In the genomic region with DNA sequence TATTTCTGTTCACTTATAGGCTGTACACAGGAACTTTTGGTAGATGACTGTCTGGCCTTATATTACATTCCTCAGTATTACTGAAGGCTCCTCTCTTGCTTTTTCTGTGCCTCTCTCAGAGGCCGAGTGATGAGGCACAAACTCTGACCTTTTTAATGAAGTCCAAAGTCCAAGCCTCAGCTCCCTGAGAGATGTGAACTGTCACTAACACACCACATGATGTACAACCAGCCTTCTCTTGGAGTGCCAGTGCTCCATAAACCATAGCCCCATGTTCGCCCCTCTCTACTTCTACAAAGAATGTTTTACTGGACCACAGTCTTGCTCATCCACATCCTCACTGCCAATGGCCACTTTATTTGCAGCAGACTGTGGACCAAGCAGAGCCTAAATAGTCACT, we compare ENCODE assay signal across 25 mouse cellular contexts. TPM values are rescaled to one million over a fixed set of nuclear protein-coding genes. Genes with fewer than 3 reads are reported as not detected.
DNase-seq lines count a peak whose midpoint lies in the region; ATAC-seq and TF ChIP-seq lines count a peak whose summit lies in the region.
"Had no signal": no experiment of that assay in that cellular context is flagged by ENCODE, and none has a peak within 500 bp of the region (broad histone marks: within the 10 kb centered on the region; RNA-seq: fewer than 3 reads in every experiment).

No protein-coding gene starts in this region.

- no peak for TF ChIP-seq POLR2A in kidney, adult 2 months (IDR thresholded peaks at IDR 0.05; ENCODE audit: low read depth, low read length)

- H3K36me3 ChIP-seq in kidney, adult 2 months (ENCODE audit: control insufficient read depth, insufficient read depth, low read length): peaks cover 3% of the 10 kb centered on the region
- peaks cover 97% of the 10 kb centered on the region for H3K36me3 ChIP-seq in liver, embryonic 15.5 days (replicated peaks)
- peaks cover 42% of the 10 kb centered on the region for H3K36me3 ChIP-seq in stomach, postnatal 0 days (ENCODE audit: control insufficient read depth, insufficient read depth, low read length)

- no peak overlapping the region for H3K27ac ChIP-seq in kidney, adult 2 months (ENCODE audit: insufficient read depth, low read depth, low read length)
- peak overlapping the region; percentile 38 for H3K27ac ChIP-seq in liver, embryonic 15.5 days (replicated peaks)
- no peak overlapping the region for H3K27ac ChIP-seq in stomach, postnatal 0 days (replicated peaks)
- H3K27ac ChIP-seq: gastrocnemius, adult 2 months; heart, embryonic 15.5 days; hindbrain, embryonic 12.5 days; hindbrain, postnatal 0 days; lung, embryonic 15.5 days; midbrain, embryonic 10.5 days; midbrain, embryonic 15.5 days had no signal

- TF ChIP-seq CTCF in kidney, adult 2 months (conservative IDR thresholded peaks at IDR 0.05; ENCODE audit: insufficient read depth, insufficient read length, low read depth, low read length): no peak
- no peak for TF ChIP-seq CTCF in stomach, postnatal 0 days (IDR thresholded peaks at IDR 0.05; ENCODE audit: low read depth)

- 0 out of 2 replicates have a peak, but pooled peaks have one; percentile 10 for ATAC-seq in liver, embryonic 15.5 days (ENCODE audit: insufficient read depth)
- ATAC-seq in stomach, postnatal 0 days (ENCODE audit: low FRiP score, low TSS enrichment): no peak
- no peak for ATAC-seq in monocyte, adult 5-6 weeks (replicated peaks; ENCODE audit: insufficient number of reproducible peaks, low FRiP score, low TSS enrichment, poor library complexity, severe bottlenecking)
- ATAC-seq: activated CD4-positive, CD25-positive, alpha-beta regulatory T cell, adult 4 months; forebrain, embryonic 16.5 days; hindbrain, postnatal 0 days; midbrain, embryonic 15.5 days had no signal

- H3K27me3 ChIP-seq in kidney, adult 2 months (replicated peaks; ENCODE audit: control insufficient read depth, insufficient read depth, low read length): no peaks in the 10 kb centered on the region
- H3K27me3 ChIP-seq in liver, embryonic 15.5 days: no peaks in the 10 kb centered on the region
- H3K27me3 ChIP-seq in stomach, postnatal 0 days (ENCODE audit: control insufficient read depth, insufficient read depth, low read length): no peaks in the 10 kb centered on the region
- H3K27me3 ChIP-seq: CH12.LX; heart, embryonic 15.5 days; hindbrain, embryonic 12.5 days; lung, embryonic 15.5 days; midbrain, embryonic 15.5 days had no signal

- H3K4me3 ChIP-seq in kidney, adult 2 months (ENCODE audit: insufficient read depth, low read depth, low read length): no peak overlapping the region
- no peak overlapping the region for H3K4me3 ChIP-seq in liver, embryonic 15.5 days (replicated peaks)
- H3K4me3 ChIP-seq in stomach, postnatal 0 days (ENCODE audit: low read depth, low read length): no peak overlapping the region
- H3K4me3 ChIP-seq: erythroblast, embryonic 14.5 days; gastrocnemius, adult 2 months; heart, embryonic 15.5 days; hindbrain, embryonic 12.5 days; lung, embryonic 15.5 days; midbrain, embryonic 10.5 days; midbrain, embryonic 15.5 days had no signal

- no peak overlapping the region for H3K4me2 ChIP-seq in liver, embryonic 15.5 days
- H3K4me2 ChIP-seq in stomach, postnatal 0 days (replicated peaks; ENCODE audit: low read depth): no peak overlapping the region
- H3K4me2 ChIP-seq: heart, embryonic 15.5 days; hindbrain, embryonic 12.5 days; lung, embryonic 15.5 days; midbrain, embryonic 15.5 days had no signal

- peak; percentile 61 for DNase-seq in kidney, adult 2 months
- no peak for DNase-seq in kidney, postnatal 14 days
- peak; percentile 7 for DNase-seq in testis, postnatal 10 days (ENCODE audit: low spot score)
- DNase-seq in testis, postnatal 14 days (ENCODE audit: low spot score): no peak
- DNase-seq in stomach, postnatal 0 days (ENCODE audit: low spot score): no peak
- DNase-seq: adrenal gland, adult 8-10 months; gastrocnemius, adult 2 months; gastrocnemius, postnatal 36 days; heart, postnatal 36 days; left cerebral cortex, postnatal 4 days; right cerebral cortex, postnatal 25 days; spleen, adult 18-20 months; thymus, postnatal 25 days had no signal

- WGBS in kidney, adult 2 months: 65% methylated on average over 2 of the region's 2 CpGs
- 78% methylated on average over 2 of the region's 2 CpGs for WGBS in liver, embryonic 15.5 days (ENCODE audit: insufficient replicate concordance)
- 91% methylated on average over 2 of the region's 2 CpGs for WGBS in stomach, postnatal 0 days

- peaks cover 2% of the 10 kb centered on the region; the same call in 1 of the 2 replicates for H3K4me1 ChIP-seq in kidney, adult 2 months (ENCODE audit: control insufficient read depth, insufficient read depth, low read length)
- peaks cover 6% of the 10 kb centered on the region; the same call in 1 of the 2 replicates for H3K4me1 ChIP-seq in liver, embryonic 15.5 days (replicated peaks)
- H3K4me1 ChIP-seq in stomach, postnatal 0 days (replicated peaks; ENCODE audit: control insufficient read depth, insufficient read depth): no peaks in the 10 kb centered on the region
- H3K4me1 ChIP-seq: heart, embryonic 15.5 days; hindbrain, embryonic 12.5 days; lung, embryonic 15.5 days; midbrain, embryonic 10.5 days; midbrain, embryonic 15.5 days had no signal

- no peaks in the 10 kb centered on the region for H3K9me3 ChIP-seq in liver, embryonic 15.5 days (replicated peaks)
- no peaks in the 10 kb centered on the region for H3K9me3 ChIP-seq in stomach, postnatal 0 days (ENCODE audit: control insufficient read depth, low read length)
- H3K9me3 ChIP-seq: heart, embryonic 15.5 days; hindbrain, embryonic 12.5 days; lung, embryonic 15.5 days; midbrain, embryonic 10.5 days; midbrain, embryonic 15.5 days had no signal

- H3K9ac ChIP-seq in liver, embryonic 15.5 days: no peak overlapping the region
- H3K9ac ChIP-seq in stomach, postnatal 0 days (ENCODE audit: low read length): no peak overlapping the region
- H3K9ac ChIP-seq: heart, embryonic 15.5 days; hindbrain, embryonic 12.5 days; lung, embryonic 15.5 days; midbrain, embryonic 15.5 days had no signal

- TF ChIP-seq EP300 in stomach, postnatal 0 days (optimal IDR thresholded peaks at IDR 0.05): no peak

RNA-seq across cellular contexts. Expression of a gene that starts 37.3 kb away (rescaled TPM):
- polyA plus RNA-seq in kidney, adult 2 months (2012; rRNA removed): 171 and 204 TPM in 2 replicates
- polyA plus RNA-seq in liver, embryonic 15.5 days (2015; fragmentation: Nextera tagmentation; extraction: Ambion mirVana): 52.2 and 59.4 TPM in 2 replicates
- polyA plus RNA-seq in stomach, postnatal 0 days (2015; fragmentation: Nextera tagmentation; extraction: Ambion mirVana): 42.6 and 46.5 TPM in 2 replicates
- total RNA-seq in monocyte, adult 5-6 weeks (2017): 89.3 to 145 TPM (median 96.4 TPM) in 3 replicates

Comparison
In these comparisons a context has a peak if more than half of its experiments do, and no peak if none do; other contexts are left out.
1. DNase-seq: peak in kidney, adult 2 months (single experiment) and testis, postnatal 10 days (single experiment); none in kidney, postnatal 14 days (single experiment), testis, postnatal 14 days (single experiment) and stomach, postnatal 0 days (single experiment).